Mouse (Mus musculus): ENCODE data around the gene Klrb1a. TPM values are rescaled to one million over a fixed set of nuclear protein-coding genes. Genes with fewer than 3 reads are reported as not detected.
"Not testable (repeated sequence)": the region's sequence is repeated elsewhere in the genome, so short reads cannot be mapped to it uniquely, and the experiment has no call there.

Gene Klrb1a
- not detected in 2 replicates for polyA plus RNA-seq (2016; fragmentation: Nextera tagmentation; extraction: Ambion mirVana)

- H3K27me3 ChIP-seq; H3K4me3 ChIP-seq; H3K9me3 ChIP-seq; H3K36me3 ChIP-seq; H3K9ac ChIP-seq (replicated peaks); H3K4me1 ChIP-seq; ATAC-seq (ENCODE audit: low FRiP score, low read depth); H3K4me2 ChIP-seq (replicated peaks); H3K27ac ChIP-seq (replicated peaks): not testable (repeated sequence)
- 96% methylated on average over 5 of the region's 5 CpGs for WGBS
These were observed at the start of gene Klrb1a for GRCm38 (mm10) chr6:128623433-128623832. Gene Klrb1a, minus strand, starts transcription at chr6:128623533.

DNA sequence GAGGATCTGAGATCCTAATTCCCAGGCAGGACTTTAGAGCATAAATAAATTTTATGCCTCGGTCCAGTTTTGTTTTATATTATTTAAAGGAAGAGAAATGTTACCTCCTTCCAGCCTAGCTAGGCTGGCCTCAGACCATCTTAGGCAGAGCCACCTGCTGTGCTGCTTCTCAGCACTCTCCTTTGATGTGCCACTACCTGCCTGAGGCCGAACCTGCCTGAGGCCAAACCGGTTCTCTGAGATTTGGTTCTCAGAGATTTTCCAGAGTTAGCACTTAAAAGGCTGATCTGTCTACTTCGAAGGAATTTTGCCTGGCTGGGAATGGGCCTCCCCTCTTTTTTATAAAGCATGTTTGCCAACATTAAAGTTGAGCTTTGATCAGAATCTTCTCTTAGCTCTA lies 46.6 kb upstream of the Klrb1a start:
- Histone ChIP-seq H3K9me3 (0 out of 2 replicates have a peak, but pooled peaks cover 4% of the 10 kb centered on the region), H3K4me3 (no peak overlapping the region), H3K9ac (replicated peaks) (no peak overlapping the region), H3K27ac (replicated peaks) (no peak overlapping the region), H3K27me3 (no peaks in the 10 kb centered on the region), H3K4me1 (no peaks in the 10 kb centered on the region), H3K36me3 (no peaks in the 10 kb centered on the region), H3K4me2 (replicated peaks) (no peak overlapping the region)
- ATAC-seq (ENCODE audit: low FRiP score, low read depth): no peak
- 60% methylated on average over 4 of the region's 4 CpGs for WGBS

DNA sequence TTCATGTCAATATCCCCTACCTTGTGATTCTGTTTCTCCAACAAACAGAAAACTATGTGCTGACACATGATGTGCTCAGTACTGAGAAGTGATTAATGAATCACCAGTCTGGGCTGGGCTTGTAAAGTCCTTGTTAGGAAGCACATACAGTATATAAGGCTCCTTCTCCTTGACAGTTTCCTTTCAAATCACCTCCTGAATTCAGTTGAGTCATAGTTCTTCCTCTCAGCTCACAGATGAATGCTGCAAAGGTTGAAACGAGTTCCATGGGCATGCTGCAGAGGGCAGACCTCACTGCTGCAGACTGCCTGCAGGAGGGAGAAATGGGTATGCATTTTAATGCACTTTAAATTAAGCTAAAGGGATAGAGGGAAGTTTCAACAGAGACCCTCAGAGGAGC lies 38.9 kb upstream of the Klrb1a start, which contains the start of gene Clec2h:
TSS of gene Clec2h (plus strand) at position 180 of the 400 bp plus-strand sequence.
- no peaks in the 10 kb centered on the region for H3K4me1 ChIP-seq
- no peak for ATAC-seq (ENCODE audit: low FRiP score, low read depth)
- no peaks in the 10 kb centered on the region for H3K9me3 ChIP-seq
- WGBS: 21% methylated on average over 1 of the region's 1 CpGs
- no peak within 1 kb of the TSS for H3K4me2 ChIP-seq (replicated peaks)
- no peaks in the 10 kb centered on the region for H3K27me3 ChIP-seq
- no peak within 1 kb of the TSS for H3K27ac ChIP-seq (replicated peaks)
- H3K9ac ChIP-seq (replicated peaks): no peak within 1 kb of the TSS
- H3K4me3 ChIP-seq: no peak within 1 kb of the TSS
- no peaks in the 10 kb centered on the region for H3K36me3 ChIP-seq

- Histone ChIP-seq H3K4me3 (no peak overlapping the region), H3K4me1 (no peaks in the 10 kb centered on the region), H3K27ac (replicated peaks) (no peak overlapping the region), H3K9ac (replicated peaks) (no peak overlapping the region), H3K4me2 (replicated peaks) (no peak overlapping the region), H3K36me3 (no peaks in the 10 kb centered on the region), H3K27me3 (no peaks in the 10 kb centered on the region), H3K9me3 (no peaks in the 10 kb centered on the region)
- 100% methylated on average over 1 of the region's 1 CpGs for WGBS
- ATAC-seq (ENCODE audit: low FRiP score, low read depth): no peak
These were observed 37.9 kb upstream of the Klrb1a start for GRCm38 (mm10) chr6:128661249-128661648.

GRCm38 (mm10) chr6:128652938-128653337 lies 29.6 kb upstream of the Klrb1a start:
- no peak overlapping the region for H3K4me3 ChIP-seq
- no peak overlapping the region for H3K9ac ChIP-seq (replicated peaks)
- H3K36me3 ChIP-seq: no peaks in the 10 kb centered on the region
- no peak overlapping the region for H3K27ac ChIP-seq (replicated peaks)
- ATAC-seq (ENCODE audit: low FRiP score, low read depth): no peak
- no peaks in the 10 kb centered on the region for H3K27me3 ChIP-seq
- no peak overlapping the region for H3K4me2 ChIP-seq (replicated peaks)
- H3K4me1 ChIP-seq: no peaks in the 10 kb centered on the region
- WGBS: 97% methylated on average over 1 of the region's 1 CpGs
- H3K9me3 ChIP-seq: no peaks in the 10 kb centered on the region

DNA sequence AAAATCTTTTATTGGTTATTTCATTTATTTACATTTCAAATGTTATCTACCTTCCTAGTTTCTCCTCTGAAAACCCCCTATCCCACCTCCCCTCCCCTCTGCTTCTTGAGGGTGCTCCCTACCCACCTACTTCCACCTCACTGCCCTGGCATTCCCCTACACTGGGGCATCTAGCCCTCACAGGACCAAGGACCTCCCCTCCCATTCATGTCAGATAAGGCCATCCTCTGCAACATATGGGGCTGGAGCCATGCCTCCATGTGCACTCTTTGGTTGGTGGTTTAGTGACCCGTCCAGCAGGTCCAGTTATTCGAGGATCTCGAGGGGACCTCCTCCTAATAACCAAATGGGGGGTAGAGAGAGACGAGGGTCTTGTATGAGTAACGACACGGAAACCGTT lies 27.5 kb upstream of the Klrb1a start:
- H3K27ac ChIP-seq (replicated peaks); H3K27me3 ChIP-seq; H3K36me3 ChIP-seq; H3K9me3 ChIP-seq; H3K4me3 ChIP-seq; ATAC-seq (ENCODE audit: low FRiP score, low read depth); H3K4me2 ChIP-seq (replicated peaks); H3K4me1 ChIP-seq; H3K9ac ChIP-seq (replicated peaks): not testable (repeated sequence)
- WGBS: 93% methylated on average over 7 of the region's 7 CpGs

DNA sequence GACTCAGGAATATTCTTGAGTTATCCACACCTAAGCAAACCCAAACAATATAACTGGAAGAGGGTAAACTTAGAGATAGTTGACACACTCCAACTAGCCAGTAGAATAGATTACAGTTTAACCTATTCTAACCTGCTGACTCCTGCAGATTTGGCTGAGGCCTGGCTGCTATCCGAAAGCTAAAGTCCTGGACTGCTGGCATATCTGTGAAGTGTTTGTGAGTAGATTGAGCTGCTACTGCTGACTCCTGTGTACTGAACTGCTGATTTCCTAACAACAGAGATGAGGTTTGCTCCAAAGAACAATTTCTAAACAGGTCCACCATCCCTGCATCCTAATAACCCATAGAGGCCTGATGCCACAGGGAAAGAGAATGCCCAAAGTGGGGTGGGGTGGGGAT lies 26.9 kb upstream of the Klrb1a start:
- Histone ChIP-seq H3K9me3 (no peaks in the 10 kb centered on the region), H3K27ac (replicated peaks) (no peak overlapping the region), H3K4me3 (no peak overlapping the region), H3K36me3 (no peaks in the 10 kb centered on the region), H3K9ac (replicated peaks) (no peak overlapping the region), H3K27me3 (no peaks in the 10 kb centered on the region), H3K4me2 (replicated peaks) (no peak overlapping the region), H3K4me1 (no peaks in the 10 kb centered on the region)
- ATAC-seq (ENCODE audit: low FRiP score, low read depth): no peak
- WGBS: 91% methylated on average over 1 of the region's 1 CpGs

DNA sequence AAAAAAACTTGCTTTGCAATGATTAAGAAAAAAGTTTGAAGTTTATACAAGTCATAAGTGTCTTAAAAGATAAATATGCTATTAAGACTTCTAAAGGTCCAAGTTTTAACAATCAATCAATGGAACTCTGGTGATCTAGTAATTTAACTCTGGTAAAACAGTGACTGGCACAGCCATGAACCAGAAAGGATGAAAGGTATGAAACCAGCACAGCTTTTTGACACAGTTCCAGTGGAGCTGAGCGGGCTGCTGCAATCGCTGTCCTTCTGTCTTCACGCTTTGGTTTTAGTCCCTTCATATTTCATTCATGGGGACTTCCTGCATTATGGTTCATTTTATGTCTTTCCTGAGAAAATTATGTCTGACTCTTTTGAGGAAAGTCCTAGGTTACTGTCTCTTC lies 26.3 kb upstream of the Klrb1a start:
- no peak overlapping the region for H3K27ac ChIP-seq (replicated peaks)
- no peak overlapping the region for H3K9ac ChIP-seq (replicated peaks)
- H3K4me3 ChIP-seq: no peak overlapping the region
- no peak for ATAC-seq (ENCODE audit: low FRiP score, low read depth)
- no peaks in the 10 kb centered on the region for H3K4me1 ChIP-seq
- no peak overlapping the region for H3K4me2 ChIP-seq (replicated peaks)
- H3K27me3 ChIP-seq: no peaks in the 10 kb centered on the region
- 87% methylated on average over 3 of the region's 3 CpGs for WGBS
- no peaks in the 10 kb centered on the region for H3K36me3 ChIP-seq
- no peaks in the 10 kb centered on the region for H3K9me3 ChIP-seq

DNA sequence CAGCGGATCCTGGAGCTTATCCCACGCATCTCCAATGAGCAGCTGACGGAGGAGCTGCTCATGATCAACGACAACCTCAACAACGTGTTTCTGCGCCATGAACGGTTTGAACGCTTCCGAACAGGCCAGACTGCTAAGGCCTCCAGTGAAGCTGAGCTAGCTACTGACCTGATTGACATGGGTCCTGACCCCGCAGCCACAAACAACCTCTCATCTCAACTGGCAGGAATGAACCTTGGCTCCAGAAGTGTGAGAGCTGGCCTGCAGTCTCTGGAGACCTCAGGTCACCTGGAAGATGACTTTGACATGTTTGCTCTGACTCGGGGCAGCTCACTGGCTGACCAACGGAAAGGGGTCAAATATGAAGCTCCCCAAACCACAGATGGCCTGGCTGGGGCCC lies 22.4 kb upstream of the Klrb1a start:
- not testable (repeated sequence) for H3K4me1 ChIP-seq; H3K4me2 ChIP-seq (replicated peaks); H3K27me3 ChIP-seq; H3K9me3 ChIP-seq; H3K36me3 ChIP-seq; H3K27ac ChIP-seq (replicated peaks); H3K4me3 ChIP-seq; H3K9ac ChIP-seq (replicated peaks); ATAC-seq (ENCODE audit: low FRiP score, low read depth)
- WGBS: 93% methylated on average over 12 of the region's 12 CpGs

- not testable (repeated sequence) for ATAC-seq (ENCODE audit: low FRiP score, low read depth)
These were observed 21.4 kb upstream of the Klrb1a start for GRCm38 (mm10) chr6:128644694-128645093.

GRCm38 (mm10) chr6:128643999-128644398 lies 20.7 kb upstream of the Klrb1a start:
- no peak for ATAC-seq (ENCODE audit: low FRiP score, low read depth)
- H3K4me2 ChIP-seq (replicated peaks): no peak overlapping the region
- WGBS: 77% methylated on average over 2 of the region's 2 CpGs
- H3K4me3 ChIP-seq: no peak overlapping the region
- no peak overlapping the region for H3K27ac ChIP-seq (replicated peaks)
- no peaks in the 10 kb centered on the region for H3K27me3 ChIP-seq
- no peaks in the 10 kb centered on the region for H3K9me3 ChIP-seq
- no peaks in the 10 kb centered on the region for H3K4me1 ChIP-seq
- H3K9ac ChIP-seq (replicated peaks): no peak overlapping the region
- H3K36me3 ChIP-seq: no peaks in the 10 kb centered on the region

More at GRCm38 (mm10) chr6:128644694-128645093, 21.4 kb upstream of the Klrb1a start:
- H3K36me3 ChIP-seq; H3K4me1 ChIP-seq; H3K9ac ChIP-seq (replicated peaks); H3K9me3 ChIP-seq; H3K27me3 ChIP-seq; H3K27ac ChIP-seq (replicated peaks); H3K4me2 ChIP-seq (replicated peaks); H3K4me3 ChIP-seq: not testable (repeated sequence)
- 99% methylated on average over 20 of the region's 20 CpGs for WGBS

GRCm38 (mm10) chr6:128641116-128641716 lies 17.9 kb upstream of the Klrb1a start:
- no peak for ATAC-seq (ENCODE audit: low FRiP score, low read depth)

GRCm38 (mm10) chr6:128640673-128641072 lies 17.3 kb upstream of the Klrb1a start:
- WGBS: 95% methylated on average over 1 of the region's 1 CpGs
- ATAC-seq (ENCODE audit: low FRiP score, low read depth): no peak

More at GRCm38 (mm10) chr6:128641116-128641716, 17.9 kb upstream of the Klrb1a start:
- Histone ChIP-seq H3K36me3 (no peaks in the 10 kb centered on the region), H3K4me2 (replicated peaks) (no peak overlapping the region), H3K27me3 (no peaks in the 10 kb centered on the region), H3K27ac (replicated peaks) (no peak overlapping the region), H3K9ac (replicated peaks) (no peak overlapping the region), H3K4me1 (no peaks in the 10 kb centered on the region), H3K9me3 (no peaks in the 10 kb centered on the region), H3K4me3 (no peak overlapping the region)
- 75% methylated on average over 2 of the region's 2 CpGs for WGBS

More at GRCm38 (mm10) chr6:128640673-128641072, 17.3 kb upstream of the Klrb1a start:
- H3K4me1 ChIP-seq: no peaks in the 10 kb centered on the region
- H3K9ac ChIP-seq (replicated peaks): no peak overlapping the region
- H3K27me3 ChIP-seq: no peaks in the 10 kb centered on the region
- H3K4me3 ChIP-seq: no peak overlapping the region
- no peak overlapping the region for H3K4me2 ChIP-seq (replicated peaks)
- H3K27ac ChIP-seq (replicated peaks): no peak overlapping the region
- no peaks in the 10 kb centered on the region for H3K36me3 ChIP-seq
- no peaks in the 10 kb centered on the region for H3K9me3 ChIP-seq

Measured in midbrain, embryonic 12.5 days (tissue).